Mouse (Mus musculus) thymus, adult 2 months (tissue): ENCODE results near the gene Arl14. TPM values are rescaled to one million over a fixed set of nuclear protein-coding genes. Genes with fewer than 3 reads are reported as not detected.

Experiments
- DNase-seq: peaks from one replicate; pipeline ENCODE4 v3.0.0; 2021
- H3K27ac ChIP-seq: fragments of 200-500 bp; 2 replicates; pipeline ENCODE4 v1.5.1; 2012; ENCODE audit warnings: low read length, control low read depth; ENCODE audit not compliant: control insufficient read depth, insufficient read depth
- H3K27me3 ChIP-seq: fragments of 200-500 bp; 2 replicates; pipeline ENCODE4 v1.6.1; 2012; ENCODE audit warnings: mild to moderate bottlenecking, low read length, moderate library complexity, mixed read lengths; ENCODE audit not compliant: control insufficient read depth, insufficient read depth
- H3K36me3 ChIP-seq: fragments of 200-500 bp; 2 replicates; pipeline ENCODE4 v1.6.1; 2012; ENCODE audit warnings: mild to moderate bottlenecking, low read length, moderate library complexity; ENCODE audit not compliant: control insufficient read depth, insufficient read depth
- H3K4me1 ChIP-seq: fragments of 200-500 bp; replicated peaks from 2 replicates; pipeline ENCODE4 v1.6.1; 2012; ENCODE audit warnings: low read length; ENCODE audit not compliant: control insufficient read depth, insufficient read depth
- H3K4me3 ChIP-seq: fragments of 200-500 bp; 2 replicates; pipeline ENCODE4 v1.5.1; 2012; ENCODE audit warnings: mild to moderate bottlenecking, low read length, control low read depth, moderate library complexity; ENCODE audit not compliant: control insufficient read depth, insufficient read depth
- CTCF ChIP-seq: fragments of 200-500 bp; IDR thresholded peaks from 2 replicates; pipeline ENCODE4 v1.5.1; 2012; ENCODE audit warnings: mild to moderate bottlenecking, control low read depth, low read length, moderate library complexity, borderline replicate concordance; ENCODE audit not compliant: control insufficient read depth, poor library complexity, insufficient read depth; ENCODE audit errors: extremely low read depth
- POLR2A ChIP-seq: fragments of 200-500 bp; IDR thresholded peaks from 2 replicates; pipeline ENCODE4 v1.6.1; 2012; ENCODE audit warnings: mild to moderate bottlenecking, low read length, control low read depth, moderate library complexity; ENCODE audit not compliant: control insufficient read depth, poor library complexity, insufficient read depth; ENCODE audit errors: extremely low read depth
- WGBS: fragments of 180-500 bp; shearing (Covaris S2); methylation state at CpG from one replicate; pipeline ENCODE4 v1.1.7; 2018; 5-methylcytosine and 5-hydroxymethylcytosine counted together
- polyA plus RNA-seq: library from polyadenylated mRNA; depleted of rRNA; stranded (reverse); fragments of >200 nt; gene quantifications from 2 replicates; pipeline ENCODE4 v1.2.3, GENCODE M21; 2012

The Arl14 gene
- polyA plus RNA-seq, 1 experiment = not detected

DNA sequence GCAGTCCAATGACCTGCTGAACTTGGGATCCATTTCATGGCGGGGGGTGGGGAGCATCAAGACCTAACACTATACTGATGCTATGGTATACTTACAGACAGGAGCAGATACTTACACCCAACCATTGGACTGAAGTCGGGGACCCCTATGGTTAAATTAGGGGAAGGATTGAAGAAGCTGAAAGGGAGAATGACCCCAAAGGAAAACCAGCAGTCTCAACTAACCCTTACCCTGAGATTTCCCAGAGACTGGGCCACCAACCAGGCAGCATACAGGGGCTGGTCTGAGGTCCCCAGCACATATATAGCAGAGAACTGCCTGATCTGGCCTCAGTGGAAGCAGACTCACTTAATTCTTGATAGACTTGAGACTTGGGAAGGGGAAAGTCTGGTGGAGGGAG, 10.0 kb upstream of the Arl14 start:
- H3K27me3 ChIP-seq = no peaks in the 10 kb centered on the region
- TF ChIP-seq CTCF = no peak
- TF ChIP-seq POLR2A = no peak
- WGBS = 94% methylated on average over 2 of the region's 2 CpGs
- no peak overlapping the region for H3K27ac ChIP-seq
- no peak overlapping the region for H3K4me3 ChIP-seq
- DNase-seq = no peak
- H3K4me1 ChIP-seq = no peaks in the 10 kb centered on the region
- H3K36me3 ChIP-seq = no peaks in the 10 kb centered on the region

- Histone ChIP-seq H3K4me1 (no peaks in the 10 kb centered on the region), H3K27me3 (no peaks in the 10 kb centered on the region), H3K36me3 (no peaks in the 10 kb centered on the region), H3K4me3 (no peak overlapping the region), H3K27ac (no peak overlapping the region)
- no peak for TF ChIP-seq POLR2A
- no peak for TF ChIP-seq CTCF
- WGBS = 70% methylated on average over 5 of the region's 5 CpGs
- no peak for DNase-seq
Observed at GRCm38 (mm10) chr3:69213465-69213864, 8.8 kb upstream of the Arl14 start.

- Histone ChIP-seq H3K27ac (no peak overlapping the region), H3K4me3 (no peak overlapping the region), H3K36me3 (no peaks in the 10 kb centered on the region), H3K27me3 (no peaks in the 10 kb centered on the region), H3K4me1 (no peaks in the 10 kb centered on the region)
- no peak for TF ChIP-seq CTCF
- TF ChIP-seq POLR2A = no peak
- 95% methylated on average over 5 of the region's 5 CpGs for WGBS
- DNase-seq = no peak
Observed at GRCm38 (mm10) chr3:69214566-69214965, 7.7 kb upstream of the Arl14 start.

DNA sequence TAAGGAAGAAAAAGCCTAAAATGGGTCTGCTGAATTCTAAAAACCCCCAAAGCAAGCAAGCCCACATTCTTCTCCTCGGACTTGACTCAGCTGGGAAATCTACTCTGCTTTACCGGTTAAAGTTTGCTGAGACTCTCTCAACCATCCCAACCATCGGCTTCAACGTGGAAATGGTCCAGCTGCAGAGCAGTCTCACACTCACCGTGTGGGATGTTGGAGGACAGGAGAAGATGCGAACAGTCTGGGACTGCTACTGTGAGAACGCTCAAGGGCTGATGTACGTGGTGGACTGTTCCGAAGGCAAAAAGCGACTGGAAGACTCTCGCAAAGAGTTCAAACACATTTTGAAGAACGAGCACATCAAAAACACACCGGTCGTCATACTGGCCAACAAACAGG, 282 bp downstream of the Arl14 start:
- H3K4me1 ChIP-seq = peaks cover 8% of the 10 kb centered on the region
- DNase-seq = no peak
- no peaks in the 10 kb centered on the region for H3K27me3 ChIP-seq
- no peak overlapping the region for H3K27ac ChIP-seq
- H3K36me3 ChIP-seq = no peaks in the 10 kb centered on the region
- TF ChIP-seq CTCF (no peak), POLR2A (no peak)
- WGBS = 97% methylated on average over 14 of the region's 14 CpGs
- H3K4me3 ChIP-seq = no peak overlapping the region

DNA sequence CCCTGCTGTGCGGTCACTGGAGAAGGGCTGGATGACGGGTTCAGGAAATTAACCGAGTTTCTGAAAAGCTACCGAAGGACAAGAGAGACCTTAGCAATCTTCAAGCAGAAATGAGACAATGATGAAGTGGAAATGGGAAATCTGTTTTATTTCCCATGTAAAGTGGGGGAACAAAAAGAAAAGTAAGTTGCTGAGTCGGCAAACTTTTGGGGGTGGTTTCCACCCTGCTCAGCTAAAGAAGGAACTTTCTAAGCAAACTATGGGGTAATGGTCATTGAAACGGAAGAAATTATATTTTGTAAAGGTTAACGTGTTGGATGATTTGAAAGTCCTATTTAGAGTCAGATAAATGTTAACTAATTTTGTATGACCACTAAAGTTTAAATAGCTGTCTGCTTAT, 768 bp downstream of the Arl14 start:
- H3K4me1 ChIP-seq = peaks cover 8% of the 10 kb centered on the region
- 85% methylated on average over 7 of the region's 7 CpGs for WGBS
- H3K27ac ChIP-seq = no peak overlapping the region
- H3K4me3 ChIP-seq = no peak overlapping the region
- no peak for DNase-seq
- H3K27me3 ChIP-seq = no peaks in the 10 kb centered on the region
- TF ChIP-seq POLR2A (no peak), CTCF (no peak)
- no peaks in the 10 kb centered on the region for H3K36me3 ChIP-seq

DNA sequence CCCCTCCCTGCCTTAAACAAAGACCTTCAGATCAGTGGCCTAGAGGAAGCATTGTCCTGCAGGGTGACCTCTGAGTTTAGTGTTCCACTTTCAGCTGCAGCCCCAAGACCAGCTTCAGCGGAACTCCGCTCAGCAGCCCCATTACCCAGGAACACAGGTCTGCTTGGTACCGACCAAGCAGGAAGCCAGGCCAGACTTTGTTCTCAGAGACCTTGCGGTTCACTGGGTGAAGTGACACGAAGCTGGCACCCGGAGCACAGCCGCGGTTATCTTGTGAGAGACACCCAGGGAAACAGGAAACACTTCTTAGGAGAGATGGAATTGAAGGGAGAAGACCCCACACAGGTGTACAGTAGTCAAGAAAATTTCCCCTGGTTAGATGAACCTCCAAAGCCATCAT, 1.4 kb downstream of the Arl14 start:
- Histone ChIP-seq H3K4me3 (no peak overlapping the region), H3K4me1 (peaks cover 8% of the 10 kb centered on the region), H3K27me3 (no peaks in the 10 kb centered on the region), H3K27ac (no peak overlapping the region), H3K36me3 (no peaks in the 10 kb centered on the region)
- TF ChIP-seq POLR2A = no peak
- TF ChIP-seq CTCF = no peak
- DNase-seq = no peak
- 31% methylated on average over 8 of the region's 8 CpGs for WGBS

GRCm38 (mm10) chr3:69225019-69225418, 2.8 kb downstream of the Arl14 start:
- DNase-seq = no peak
- H3K27ac ChIP-seq = no peak overlapping the region
- TF ChIP-seq CTCF (no peak), POLR2A (no peak)
- H3K36me3 ChIP-seq = no peaks in the 10 kb centered on the region
- H3K4me3 ChIP-seq = no peak overlapping the region
- H3K27me3 ChIP-seq = no peaks in the 10 kb centered on the region
- peaks cover 8% of the 10 kb centered on the region for H3K4me1 ChIP-seq

- H3K4me1 ChIP-seq = peaks cover 8% of the 10 kb centered on the region
- H3K4me3 ChIP-seq = no peak overlapping the region
- H3K36me3 ChIP-seq = no peaks in the 10 kb centered on the region
- no peak for DNase-seq
- no peaks in the 10 kb centered on the region for H3K27me3 ChIP-seq
- WGBS = 69% methylated on average over 2 of the region's 2 CpGs
- TF ChIP-seq POLR2A (no peak), CTCF (no peak)
- no peak overlapping the region for H3K27ac ChIP-seq
Observed at GRCm38 (mm10) chr3:69226496-69226895, 4.3 kb downstream of the Arl14 start.
